Mouse (Mus musculus): ENCODE results near the gene Krt79.

- TF ChIP-seq CTCF (IDR thresholded peaks at IDR 0.05; ENCODE audit: low read depth) (no peak), EP300 (IDR thresholded peaks at IDR 0.05; ENCODE audit: low read depth) (no peak)
Measured at GRCm38 (mm10) chr15:101976023-101976422, 35.9 kb upstream of the Krt79 start.
